Mouse (Mus musculus): ENCODE results near the gene Gpm6a. TPM values are rescaled to one million over a fixed set of nuclear protein-coding genes. Genes with fewer than 3 reads are reported as not detected.

The Gpm6a gene
- total and polyA plus RNA-seq, 3 experiments = not detected

GRCm38 (mm10) chr8:55028371-55028770 is 73.7 kb downstream of the Gpm6a start:
- Histone ChIP-seq H3K36me3 (ENCODE audit: control insufficient read depth in 1 of 2, insufficient read depth in 2 of 2, low read length in 2 of 2) (no peaks in the 10 kb centered on the region), H3K27me3 (ENCODE audit: control insufficient read depth in 1 of 2, insufficient read depth in 2 of 2, low read length in 2 of 2) (no peaks in the 10 kb centered on the region), H3K9ac (ENCODE audit: control insufficient read depth, low read depth, low read length, poor library complexity, severe bottlenecking) (no peak overlapping the region), H3K27ac (ENCODE audit: control insufficient read depth, low read depth, low read length) (no peak overlapping the region), H3K9me3 (replicated peaks; ENCODE audit: insufficient read depth, low read length) (no peaks in the 10 kb centered on the region), H3K4me3 (ENCODE audit: control insufficient read depth in 1 of 2, insufficient read depth in 1 of 2, low read depth in 2 of 2, low read length in 2 of 2) (no peak overlapping the region), H3K79me2 (ENCODE audit: control insufficient read depth, insufficient read depth, low read length, poor library complexity) (no peaks in the 10 kb centered on the region), H3K4me1 (ENCODE audit: control insufficient read depth in 1 of 2, insufficient read depth in 2 of 2, low read length in 2 of 2) (no peaks in the 10 kb centered on the region)
- no peak for TF ChIP-seq SIN3A (IDR thresholded peaks at IDR 0.05; ENCODE audit: low read length)
- no peak for DNase-seq (ENCODE audit: low read depth, low spot score)

GRCm38 (mm10) chr8:55031099-55031498 is 76.5 kb downstream of the Gpm6a start:
- H3K79me2 ChIP-seq (ENCODE audit: control insufficient read depth, insufficient read depth, low read length, poor library complexity) = no peaks in the 10 kb centered on the region
- DNase-seq (ENCODE audit: low read depth, low spot score) = no peak
- H3K27me3 ChIP-seq (ENCODE audit: control insufficient read depth in 1 of 2, insufficient read depth in 2 of 2, low read length in 2 of 2) = no peaks in the 10 kb centered on the region
- no peak overlapping the region for H3K27ac ChIP-seq (ENCODE audit: control insufficient read depth, low read depth, low read length)
- H3K4me1 ChIP-seq (ENCODE audit: control insufficient read depth in 1 of 2, insufficient read depth in 2 of 2, low read length in 2 of 2) = no peaks in the 10 kb centered on the region
- no peaks in the 10 kb centered on the region for H3K36me3 ChIP-seq (ENCODE audit: control insufficient read depth in 1 of 2, insufficient read depth in 2 of 2, low read length in 2 of 2)
- no peak overlapping the region for H3K9ac ChIP-seq (ENCODE audit: control insufficient read depth, low read depth, low read length, poor library complexity, severe bottlenecking)
- H3K4me3 ChIP-seq (ENCODE audit: control insufficient read depth in 1 of 2, insufficient read depth in 1 of 2, low read depth in 2 of 2, low read length in 2 of 2) = no peak overlapping the region
- H3K9me3 ChIP-seq (replicated peaks; ENCODE audit: insufficient read depth, low read length) = no peaks in the 10 kb centered on the region
- TF ChIP-seq MEF2A (IDR thresholded peaks at IDR 0.05; ENCODE audit: extremely low read depth, insufficient replicate concordance, low read depth, low read length, poor library complexity, severe bottlenecking) (no peak), MAX (IDR thresholded peaks at IDR 0.05; ENCODE audit: low read length) (no peak), POLR2A (IDR thresholded peaks at IDR 0.05; ENCODE audit: control insufficient read depth in 1 of 2, insufficient read depth in 1 of 2, low read depth in 1 of 2, low read length in 2 of 2, poor library complexity in 1 of 2) (no peak), MXI1 (IDR thresholded peaks at IDR 0.05; ENCODE audit: low read depth, low read length) (no peak), NRF1 (IDR thresholded peaks at IDR 0.05; ENCODE audit: insufficient read depth, low read depth, low read length, poor library complexity, severe bottlenecking) (no peak), RCOR1 (IDR thresholded peaks at IDR 0.05; ENCODE audit: low read depth, low read length) (no peak), USF2 (IDR thresholded peaks at IDR 0.05; ENCODE audit: borderline replicate concordance in 1 of 2, insufficient read depth in 1 of 2, low read depth in 1 of 2, low read length in 2 of 2) (no peak), MAFK (IDR thresholded peaks at IDR 0.05; ENCODE audit: borderline replicate concordance, low read depth, low read length) (no peak), UBTF (IDR thresholded peaks at IDR 0.05; ENCODE audit: borderline replicate concordance, insufficient read depth, low read depth, low read length) (no peak), ZMIZ1 (IDR thresholded peaks at IDR 0.05; ENCODE audit: low read depth, low read length) (no peak), POLR2AphosphoS2 (IDR thresholded peaks at IDR 0.05; ENCODE audit: low read length) (no peak), RAD21 (IDR thresholded peaks at IDR 0.05; ENCODE audit: low read depth, low read length) (no peak), MYC (IDR thresholded peaks at IDR 0.05; ENCODE audit: low read depth, low read length) (no peak)

GRCm38 (mm10) chr8:55034309-55034708 is 79.7 kb downstream of the Gpm6a start:
- H3K27ac ChIP-seq (ENCODE audit: control insufficient read depth, low read depth, low read length) = no peak overlapping the region
- no peaks in the 10 kb centered on the region for H3K36me3 ChIP-seq (ENCODE audit: control insufficient read depth in 1 of 2, insufficient read depth in 2 of 2, low read length in 2 of 2)
- no peak for DNase-seq (ENCODE audit: low read depth, low spot score)
- no peak overlapping the region for H3K4me3 ChIP-seq (ENCODE audit: control insufficient read depth in 1 of 2, insufficient read depth in 1 of 2, low read depth in 2 of 2, low read length in 2 of 2)
- H3K9me3 ChIP-seq (replicated peaks; ENCODE audit: insufficient read depth, low read length) = no peaks in the 10 kb centered on the region
- H3K4me1 ChIP-seq (ENCODE audit: control insufficient read depth in 1 of 2, insufficient read depth in 2 of 2, low read length in 2 of 2) = no peaks in the 10 kb centered on the region
- no peak overlapping the region for H3K9ac ChIP-seq (ENCODE audit: control insufficient read depth, low read depth, low read length, poor library complexity, severe bottlenecking)
- H3K79me2 ChIP-seq (ENCODE audit: control insufficient read depth, insufficient read depth, low read length, poor library complexity) = no peaks in the 10 kb centered on the region
- H3K27me3 ChIP-seq (ENCODE audit: control insufficient read depth in 1 of 2, insufficient read depth in 2 of 2, low read length in 2 of 2) = no peaks in the 10 kb centered on the region
- TF ChIP-seq CHD1 (IDR thresholded peaks at IDR 0.05; ENCODE audit: low read depth, low read length) (no peak), MEF2A (IDR thresholded peaks at IDR 0.05; ENCODE audit: extremely low read depth, insufficient replicate concordance, low read depth, low read length, poor library complexity, severe bottlenecking) (no peak), KAT2A (conservative IDR thresholded peaks at IDR 0.05; ENCODE audit: low read depth, low read length) (no peak), POLR2AphosphoS2 (IDR thresholded peaks at IDR 0.05; ENCODE audit: low read length) (no peak), ELF1 (IDR thresholded peaks at IDR 0.05; ENCODE audit: low read depth, low read length) (no peak), E2F4 (IDR thresholded peaks at IDR 0.05; ENCODE audit: borderline replicate concordance, low read depth, low read length) (no peak), ETS1 (IDR thresholded peaks at IDR 0.05; ENCODE audit: low read depth, low read length) (no peak), ZMIZ1 (IDR thresholded peaks at IDR 0.05; ENCODE audit: low read depth, low read length) (no peak), SMC3 (IDR thresholded peaks at IDR 0.05; ENCODE audit: low read depth, low read length) (no peak), CTCF (IDR thresholded peaks at IDR 0.05 in 2 of 3, conservative IDR thresholded peaks at IDR 0.05 in 1 of 3; ENCODE audit: control insufficient read depth in 1 of 3, insufficient read depth in 1 of 3, low read depth in 2 of 3, low read length in 3 of 3, poor library complexity in 1 of 3, severe bottlenecking in 1 of 3) (no peak), MYB (IDR thresholded peaks at IDR 0.05; ENCODE audit: low read depth, low read length) (no peak), ZC3H11A (IDR thresholded peaks at IDR 0.05; ENCODE audit: low read depth, low read length) (no peak), NRF1 (IDR thresholded peaks at IDR 0.05; ENCODE audit: insufficient read depth, low read depth, low read length, poor library complexity, severe bottlenecking) (no peak), TCF12 (IDR thresholded peaks at IDR 0.05; ENCODE audit: low read depth, low read length) (no peak), NELFE (IDR thresholded peaks at IDR 0.05; ENCODE audit: low read depth, low read length) (no peak), GABPA (IDR thresholded peaks at IDR 0.05; ENCODE audit: low read depth, low read length) (no peak)

All from MEL (cell line).